Comparison of ENCODE assay signal across 29 mouse cellular contexts in the genomic region with DNA sequence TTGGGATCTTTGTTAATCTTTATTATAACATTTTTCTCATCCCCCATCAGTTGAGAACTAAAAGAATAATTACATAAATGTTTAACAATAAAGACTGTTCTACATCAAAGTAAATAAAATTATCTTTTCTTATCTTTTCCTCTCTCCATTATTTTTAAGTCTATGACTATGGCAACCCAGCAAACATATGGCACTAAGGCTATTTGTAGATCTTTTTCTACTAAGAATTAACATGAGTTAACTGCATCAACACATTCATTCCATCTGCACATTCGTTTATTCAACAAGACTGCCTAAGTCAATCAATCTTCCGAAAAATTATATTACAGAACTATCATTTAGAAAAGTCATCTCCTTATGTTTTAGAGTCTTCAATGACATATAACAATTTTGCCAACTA.
"Had no signal": no experiment of that assay in that cellular context is flagged by ENCODE, and none has a peak within 500 bp of the region (broad histone marks: within the 10 kb centered on the region; RNA-seq: fewer than 3 reads in every experiment).

No protein-coding gene starts in this region.

- H3K27me3 ChIP-seq: limb, embryonic 12.5 days; limb, embryonic 13.5 days; limb, embryonic 15.5 days; liver, embryonic 12.5 days; liver, embryonic 13.5 days; liver, embryonic 15.5 days; lung, embryonic 15.5 days; megakaryocyte, embryonic 14.5 days; midbrain, embryonic 12.5 days; midbrain, embryonic 13.5 days; midbrain, embryonic 15.5 days had no signal

- H3K4me1 ChIP-seq: limb, embryonic 10.5 days; limb, embryonic 12.5 days; limb, embryonic 13.5 days; limb, embryonic 15.5 days; liver, embryonic 12.5 days; liver, embryonic 13.5 days; liver, embryonic 15.5 days; lung, embryonic 15.5 days; megakaryocyte, embryonic 14.5 days; midbrain, embryonic 10.5 days; midbrain, embryonic 12.5 days; midbrain, embryonic 13.5 days; midbrain, embryonic 15.5 days had no signal

- H3K36me3 ChIP-seq: limb, embryonic 10.5 days; limb, embryonic 12.5 days; limb, embryonic 13.5 days; limb, embryonic 15.5 days; liver, embryonic 12.5 days; liver, embryonic 13.5 days; liver, embryonic 15.5 days; lung, embryonic 15.5 days; midbrain, embryonic 10.5 days; midbrain, embryonic 12.5 days; midbrain, embryonic 13.5 days; midbrain, embryonic 15.5 days had no signal

- H3K9me3 ChIP-seq: limb, embryonic 10.5 days; limb, embryonic 12.5 days; limb, embryonic 13.5 days; limb, embryonic 15.5 days; liver, embryonic 12.5 days; liver, embryonic 13.5 days; liver, embryonic 15.5 days; lung, embryonic 15.5 days; megakaryocyte, embryonic 14.5 days; midbrain, embryonic 10.5 days; midbrain, embryonic 12.5 days; midbrain, embryonic 13.5 days; midbrain, embryonic 15.5 days had no signal

- H3K4me3 ChIP-seq: limb, embryonic 10.5 days; limb, embryonic 12.5 days; limb, embryonic 13.5 days; limb, embryonic 15.5 days; liver, embryonic 12.5 days; liver, embryonic 13.5 days; liver, embryonic 15.5 days; lung, embryonic 15.5 days; megakaryocyte, embryonic 14.5 days; midbrain, embryonic 10.5 days; midbrain, embryonic 12.5 days; midbrain, embryonic 13.5 days; midbrain, embryonic 15.5 days; myocyte had no signal

- H3K27ac ChIP-seq: limb, embryonic 10.5 days; limb, embryonic 12.5 days; limb, embryonic 13.5 days; limb, embryonic 15.5 days; liver, embryonic 12.5 days; liver, embryonic 13.5 days; liver, embryonic 14.5 days; liver, embryonic 15.5 days; lung, embryonic 15.5 days; macrophage; midbrain, embryonic 10.5 days; midbrain, embryonic 12.5 days; midbrain, embryonic 13.5 days; midbrain, embryonic 15.5 days had no signal

- ATAC-seq: liver, embryonic 12.5 days; liver, postnatal 0 days; lung, postnatal 0 days; midbrain, embryonic 13.5 days; midbrain, embryonic 15.5 days; midbrain, embryonic 16.5 days had no signal

- DNase-seq: left cerebral cortex, postnatal 4 days; liver; liver, embryonic 13.5 days; liver, postnatal 0 days; lung, adult 18-20 months; lung, adult 2 months; lung, embryonic 14.5 days; lung, postnatal 10 days; lung, postnatal 14 days; lung, postnatal 36 days; lung, postnatal 4 days; midbrain, embryonic 14.5 days had no signal
